Mouse (Mus musculus): Measurements from ENCODE around the gene Ppp2r5a. TPM values are rescaled to one million over a fixed set of nuclear protein-coding genes. Genes with fewer than 3 reads are reported as not detected.
A peak's percentile ranks its signal among the peaks of the same experiment; 100 is the strongest.

The Ppp2r5a gene
- polyA plus RNA-seq, 1 experiment from 2014 or later = 19.4 TPM

- H3K4me3 ChIP-seq (ENCODE audit: low read depth, low read length) = no peak overlapping the region
Measured at GRCm38 (mm10) chr1:191323381-191323780, 79.7 kb downstream of the Ppp2r5a start.

GRCm38 (mm10) chr1:191318686-191319085, 84.4 kb downstream of the Ppp2r5a start:
- DNase-seq (ENCODE audit: low spot score) (no peak), ATAC-seq (replicated peaks; ENCODE audit: low FRiP score) (no peak)
- no peaks in the 10 kb centered on the region for H3K36me3 ChIP-seq (ENCODE audit: control insufficient read depth, insufficient read depth, low read length)
- H3K27me3 ChIP-seq (ENCODE audit: control insufficient read depth, insufficient read depth, low read length) = no peaks in the 10 kb centered on the region
- no peak overlapping the region for H3K4me3 ChIP-seq (ENCODE audit: low read depth, low read length)
- peaks cover 2% of the 10 kb centered on the region; the same call in 1 of the 2 replicates for H3K4me1 ChIP-seq (replicated peaks; ENCODE audit: control insufficient read depth, insufficient read depth, low read length)
- WGBS = 87% methylated on average over 4 of the region's 5 CpGs
- H3K27ac ChIP-seq (ENCODE audit: low read depth, low read length) = no peak overlapping the region
- no peaks in the 10 kb centered on the region for H3K9me3 ChIP-seq (ENCODE audit: control insufficient read depth, low read length)
- H3K9ac ChIP-seq (ENCODE audit: low read length) = no peak overlapping the region
- no peak overlapping the region for H3K4me2 ChIP-seq (ENCODE audit: low read depth, low read length, severe bottlenecking)

More at GRCm38 (mm10) chr1:191323381-191323780, 79.7 kb downstream of the Ppp2r5a start:
- H3K36me3 ChIP-seq (ENCODE audit: control insufficient read depth, insufficient read depth, low read length) = no peaks in the 10 kb centered on the region
- no peaks in the 10 kb centered on the region for H3K9me3 ChIP-seq (ENCODE audit: control insufficient read depth, low read length)
- DNase-seq (ENCODE audit: low spot score) = no peak
- WGBS = 84% methylated on average over 3 of the region's 3 CpGs
- no peak for ATAC-seq (replicated peaks; ENCODE audit: low FRiP score)
- no peak overlapping the region for H3K9ac ChIP-seq (ENCODE audit: low read length)
- H3K4me1 ChIP-seq (replicated peaks; ENCODE audit: control insufficient read depth, insufficient read depth, low read length) = peaks cover 2% of the 10 kb centered on the region; the same call in 1 of the 2 replicates
- H3K27me3 ChIP-seq (ENCODE audit: control insufficient read depth, insufficient read depth, low read length) = no peaks in the 10 kb centered on the region
- H3K27ac ChIP-seq (ENCODE audit: low read depth, low read length) = no peak overlapping the region
- H3K4me2 ChIP-seq (ENCODE audit: low read depth, low read length, severe bottlenecking) = no peak overlapping the region

GRCm38 (mm10) chr1:191317591-191318196, 85.4 kb downstream of the Ppp2r5a start, which contains the start of gene Nenf:
Gene Nenf (minus strand): TSS chr1:191318194.
- Histone ChIP-seq H3K9me3 (ENCODE audit: control insufficient read depth, low read length) (no peaks in the 10 kb centered on the region), H3K4me3 (ENCODE audit: low read depth, low read length) (peak within 1 kb of the TSS; percentile 62), H3K4me2 (ENCODE audit: low read depth, low read length, severe bottlenecking) (peak within 1 kb of the TSS; percentile 84), H3K4me1 (replicated peaks; ENCODE audit: control insufficient read depth, insufficient read depth, low read length) (peaks cover 2% of the 10 kb centered on the region; the same call in 1 of the 2 replicates), H3K36me3 (ENCODE audit: control insufficient read depth, insufficient read depth, low read length) (no peaks in the 10 kb centered on the region), H3K9ac (ENCODE audit: low read length) (peak within 1 kb of the TSS; percentile 93), H3K27me3 (ENCODE audit: control insufficient read depth, insufficient read depth, low read length) (no peaks in the 10 kb centered on the region), H3K27ac (ENCODE audit: low read depth, low read length) (no peak within 1 kb of the TSS)
- WGBS = under 1% methylated on average over 50 of the region's 54 CpGs
- DNase-seq (ENCODE audit: low spot score) (peak; percentile 84), ATAC-seq (replicated peaks; ENCODE audit: low FRiP score) (peak; percentile 92)

GRCm38 (mm10) chr1:191316818-191317217, 86.3 kb downstream of the Ppp2r5a start:
- Histone ChIP-seq H3K27ac (ENCODE audit: low read depth, low read length) (no peak overlapping the region), H3K4me3 (ENCODE audit: low read depth, low read length) (no peak overlapping the region), H3K36me3 (ENCODE audit: control insufficient read depth, insufficient read depth, low read length) (no peaks in the 10 kb centered on the region), H3K27me3 (ENCODE audit: control insufficient read depth, insufficient read depth, low read length) (no peaks in the 10 kb centered on the region), H3K9ac (ENCODE audit: low read length) (no peak overlapping the region), H3K4me1 (replicated peaks; ENCODE audit: control insufficient read depth, insufficient read depth, low read length) (peaks cover 2% of the 10 kb centered on the region; the same call in 1 of the 2 replicates), H3K4me2 (ENCODE audit: low read depth, low read length, severe bottlenecking) (no peak overlapping the region), H3K9me3 (ENCODE audit: control insufficient read depth, low read length) (no peaks in the 10 kb centered on the region)
- ATAC-seq (replicated peaks; ENCODE audit: low FRiP score) (no peak), DNase-seq (ENCODE audit: low spot score) (no peak)
- 87% methylated on average over 8 of the region's 8 CpGs for whole genome bisulfite sequencing

GRCm38 (mm10) chr1:191313926-191314325, 89.1 kb downstream of the Ppp2r5a start:
- H3K4me1 ChIP-seq (replicated peaks; ENCODE audit: control insufficient read depth, insufficient read depth, low read length) = peaks cover 2% of the 10 kb centered on the region; the same call in 1 of the 2 replicates

GRCm38 (mm10) chr1:191313158-191313557, 89.9 kb downstream of the Ppp2r5a start:
- ATAC-seq (replicated peaks; ENCODE audit: low FRiP score) (no peak), DNase-seq (ENCODE audit: low spot score) (no peak)
- Histone ChIP-seq H3K27ac (ENCODE audit: low read depth, low read length) (no peak overlapping the region), H3K4me2 (ENCODE audit: low read depth, low read length, severe bottlenecking) (no peak overlapping the region; the same call in 1 of the 2 replicates), H3K9me3 (ENCODE audit: control insufficient read depth, low read length) (no peaks in the 10 kb centered on the region), H3K4me3 (ENCODE audit: low read depth, low read length) (peak overlapping the region; percentile 47), H3K36me3 (ENCODE audit: control insufficient read depth, insufficient read depth, low read length) (no peaks in the 10 kb centered on the region), H3K27me3 (ENCODE audit: control insufficient read depth, insufficient read depth, low read length) (no peaks in the 10 kb centered on the region), H3K4me1 (replicated peaks; ENCODE audit: control insufficient read depth, insufficient read depth, low read length) (peaks cover 2% of the 10 kb centered on the region; the same call in 1 of the 2 replicates), H3K9ac (ENCODE audit: low read length) (no peak overlapping the region; the same call in 1 of the 2 replicates)
- 75% methylated on average over 6 of the region's 6 CpGs for WGBS

More at GRCm38 (mm10) chr1:191313926-191314325, 89.1 kb downstream of the Ppp2r5a start:
- Histone ChIP-seq H3K4me3 (ENCODE audit: low read depth, low read length) (no peak overlapping the region), H3K9ac (ENCODE audit: low read length) (no peak overlapping the region), H3K9me3 (ENCODE audit: control insufficient read depth, low read length) (no peaks in the 10 kb centered on the region), H3K27me3 (ENCODE audit: control insufficient read depth, insufficient read depth, low read length) (no peaks in the 10 kb centered on the region), H3K36me3 (ENCODE audit: control insufficient read depth, insufficient read depth, low read length) (no peaks in the 10 kb centered on the region), H3K4me2 (ENCODE audit: low read depth, low read length, severe bottlenecking) (no peak overlapping the region), H3K27ac (ENCODE audit: low read depth, low read length) (no peak overlapping the region)
- no peak for ATAC-seq (replicated peaks; ENCODE audit: low FRiP score)
- 88% methylated on average over 4 of the region's 4 CpGs for WGBS
- no peak for DNase-seq (ENCODE audit: low spot score)

GRCm38 (mm10) chr1:191312513-191312941, 90.5 kb downstream of the Ppp2r5a start:
- Histone ChIP-seq H3K4me1 (replicated peaks; ENCODE audit: control insufficient read depth, insufficient read depth, low read length) (peaks cover 2% of the 10 kb centered on the region; the same call in 1 of the 2 replicates), H3K27ac (ENCODE audit: low read depth, low read length) (no peak overlapping the region), H3K36me3 (ENCODE audit: control insufficient read depth, insufficient read depth, low read length) (no peaks in the 10 kb centered on the region), H3K4me2 (ENCODE audit: low read depth, low read length, severe bottlenecking) (peak overlapping the region; percentile 58), H3K4me3 (ENCODE audit: low read depth, low read length) (peak overlapping the region; percentile 47), H3K9ac (ENCODE audit: low read length) (peak overlapping the region; percentile 57), H3K9me3 (ENCODE audit: control insufficient read depth, low read length) (no peaks in the 10 kb centered on the region), H3K27me3 (ENCODE audit: control insufficient read depth, insufficient read depth, low read length) (no peaks in the 10 kb centered on the region)
- DNase-seq (ENCODE audit: low spot score) (peak; percentile 90), ATAC-seq (replicated peaks; ENCODE audit: low FRiP score) (peak; percentile 90)
- WGBS = under 1% methylated on average over 14 of the region's 14 CpGs

- no peaks in the 10 kb centered on the region for H3K9me3 ChIP-seq (ENCODE audit: control insufficient read depth, low read length)
- H3K9ac ChIP-seq (ENCODE audit: low read length) = no peak overlapping the region
- no peaks in the 10 kb centered on the region for H3K4me1 ChIP-seq (replicated peaks; ENCODE audit: control insufficient read depth, insufficient read depth, low read length)
- no peaks in the 10 kb centered on the region for H3K36me3 ChIP-seq (ENCODE audit: control insufficient read depth, insufficient read depth, low read length)
- H3K27me3 ChIP-seq (ENCODE audit: control insufficient read depth, insufficient read depth, low read length) = no peaks in the 10 kb centered on the region
- H3K4me2 ChIP-seq (ENCODE audit: low read depth, low read length, severe bottlenecking) = no peak overlapping the region
- no peak overlapping the region for H3K4me3 ChIP-seq (ENCODE audit: low read depth, low read length)
- ATAC-seq (replicated peaks; ENCODE audit: low FRiP score) (no peak), DNase-seq (ENCODE audit: low spot score) (no peak)
- no peak overlapping the region for H3K27ac ChIP-seq (ENCODE audit: low read depth, low read length)
- 72% methylated on average over 4 of the region's 4 CpGs for WGBS
Measured at GRCm38 (mm10) chr1:191311296-191311898, 91.7 kb downstream of the Ppp2r5a start.

Data from forebrain, embryonic 11.5 days (tissue).